Mouse (Mus musculus) colon, adult 2 months (tissue): ENCODE measurements around the gene Gm20855. TPM values are rescaled to one million over a fixed set of nuclear protein-coding genes. Genes with fewer than 3 reads are reported as not detected.

Source experiments
- polyA plus RNA-seq: library from polyadenylated mRNA; depleted of rRNA; stranded (reverse); fragments of >200 nt; gene quantifications from 2 replicates; pipeline ENCODE4 v1.2.3, GENCODE M21; 2012; rRNA removed

The Gm20855 gene
- polyA plus RNA-seq, result not detected in 2 replicates

GRCm38 (mm10) chrY:35131733-35132132 is at the start of gene Gm20855:
Gene Gm20855, minus strand, starts transcription at chrY:35131833.

